Mouse (Mus musculus) left cerebral cortex, adult 6 months (tissue): Measurements from ENCODE around the gene Mageb16. TPM values are rescaled to one million over a fixed set of nuclear protein-coding genes. Genes with fewer than 3 reads are reported as not detected.

Source experiments
- long read RNA-seq, 2 experiments: library from polyadenylated mRNA; unstranded; transcript quantifications; one replicate each; pipeline ENCODE4 v2.0.0; 2019 to 2020
- polyA plus RNA-seq: library from polyadenylated mRNA; unstranded; fragments of <200 nt; fragmentation: Nextera tagmentation; gene quantifications from 2 replicates; pipeline ENCODE4 v1.2.3, GENCODE M21; 2021

The Mageb16 gene
- 0.15 TPM in 1 of 2 replicates, not detected in the other for polyA plus RNA-seq
- long read RNA-seq, experiment 1 = 0 reads
- long read RNA-seq, experiment 2 = 0 reads

GRCm38 (mm10) chrX:79671411-79671810, at the start of gene Mageb16:
Mageb16 (minus strand) TSS chrX:79671435.

Other genes with a start within 250 kb of the Mageb16 start
- gene Gm7173, start 154.2 kb downstream of the Mageb16 start, polyA plus RNA-seq = 0.13 and 0.33 TPM in 2 replicates